Mouse (Mus musculus) spleen, adult 2 months (tissue): Measurements from ENCODE around the gene Pced1b.

Experiments
- CTCF ChIP-seq: fragments of 200-500 bp; IDR thresholded peaks from 2 replicates; pipeline ENCODE4 v1.5.1; 2011; ENCODE audit warnings: mild to moderate bottlenecking, inconsistent platforms; ENCODE audit not compliant: insufficient read depth, insufficient read length, insufficient replicate concordance; ENCODE audit errors: extremely low read depth
- POLR2A ChIP-seq: fragments of 200-500 bp; IDR thresholded peaks from 2 replicates; pipeline ENCODE4 v1.6.1; 2011; ENCODE audit warnings: low read depth, low read length, inconsistent platforms

DNA sequence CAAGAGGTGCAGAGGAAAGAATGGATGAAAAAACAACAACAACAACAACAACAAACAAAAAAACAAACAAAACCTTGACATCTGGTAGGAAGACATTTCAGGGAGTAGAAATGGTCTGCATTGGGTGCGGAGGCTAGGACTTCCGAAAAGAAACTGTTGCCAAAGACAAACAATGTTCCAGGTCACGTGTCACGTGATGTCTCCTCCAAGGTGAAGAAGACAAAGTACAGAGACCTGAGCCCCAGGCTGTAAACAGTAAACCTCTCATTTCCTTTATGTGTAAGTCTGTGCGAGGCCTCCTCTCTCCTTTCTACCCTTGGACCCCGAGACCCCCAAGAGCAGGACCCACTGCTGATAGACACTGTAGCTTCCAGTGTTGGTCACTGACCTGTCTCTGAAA is 184.6 kb downstream of the Pced1b start:
- no peak for TF ChIP-seq CTCF
- TF ChIP-seq POLR2A = no peak
